20 mouse cellular contexts compared by ENCODE assay signal in the genomic region with DNA sequence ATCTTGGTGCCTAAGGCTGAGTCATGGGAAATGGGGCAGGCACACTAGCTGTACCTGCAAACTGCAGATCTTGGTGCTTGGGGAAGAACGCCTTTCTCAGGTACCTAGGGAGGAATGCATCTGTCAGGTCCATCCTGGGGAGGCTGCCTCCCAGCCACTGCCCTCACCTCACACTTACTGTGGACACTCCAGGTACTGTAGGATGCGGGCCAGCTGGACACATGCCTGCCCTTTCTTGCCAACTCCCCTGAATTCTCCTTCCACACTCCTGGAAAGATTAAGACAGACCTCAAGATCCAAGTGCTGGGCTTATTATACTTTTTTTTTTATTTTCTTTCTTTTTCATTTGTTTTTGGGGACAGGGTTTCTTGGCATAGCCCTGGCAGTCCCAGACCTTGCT. TPM values are rescaled to one million over a fixed set of nuclear protein-coding genes. Genes with fewer than 3 reads are reported as not detected.
DNase-seq lines count a peak whose midpoint lies in the region; ATAC-seq and TF ChIP-seq lines count a peak whose summit lies in the region.
"Had no signal": no experiment of that assay in that cellular context is flagged by ENCODE, and none has a peak within 500 bp of the region (broad histone marks: within the 10 kb centered on the region; RNA-seq: fewer than 3 reads in every experiment).

No protein-coding gene starts in this region.

- H3K4me3 ChIP-seq in kidney, adult 2 months (ENCODE audit: insufficient read depth, low read depth, low read length): no peak overlapping the region
- no peak overlapping the region for H3K4me3 ChIP-seq in kidney, embryonic 15.5 days (replicated peaks)
- peak overlapping the region; percentile 40 for H3K4me3 ChIP-seq in megakaryocyte, embryonic 14.5 days (replicated peaks)
- no peak overlapping the region for H3K4me3 ChIP-seq in liver, embryonic 13.5 days (replicated peaks)

- peak; percentile 66 for DNase-seq in cerebellum, adult 9-10 months
- peak; percentile 84 for DNase-seq in kidney, adult 2 months
- DNase-seq in liver, embryonic 13.5 days: no peak
- no peak for DNase-seq in MN1 (ENCODE audit: low spot score)
- DNase-seq: adrenal gland, adult 8-10 months; heart, adult 18-20 months; lung, embryonic 14.5 days; midbrain, embryonic 14.5 days; right cerebral cortex, postnatal 4 days; thymus, adult 18-20 months had no signal

- H3K27ac ChIP-seq in kidney, adult 2 months (ENCODE audit: insufficient read depth, low read depth, low read length): no peak overlapping the region
- no peak overlapping the region for H3K27ac ChIP-seq in kidney, embryonic 15.5 days
- no peak overlapping the region for H3K27ac ChIP-seq in liver, embryonic 13.5 days
- H3K27ac ChIP-seq: embryonic facial prominence, embryonic 12.5 days; hindbrain, embryonic 12.5 days; left cerebral cortex, adult 2 months; macrophage had no signal

- no peak for TF ChIP-seq CTCF in kidney, adult 2 months (conservative IDR thresholded peaks at IDR 0.05; ENCODE audit: insufficient read depth, insufficient read length, low read depth, low read length)

- no peak overlapping the region for H3K4me2 ChIP-seq in kidney, embryonic 15.5 days
- H3K4me2 ChIP-seq in liver, embryonic 13.5 days: peak overlapping the region; percentile 91; the same call in 1 of the 2 replicates

- TF ChIP-seq POLR2A in kidney, adult 2 months (IDR thresholded peaks at IDR 0.05; ENCODE audit: low read depth, low read length): no peak

- H3K9ac ChIP-seq in kidney, embryonic 15.5 days: no peak overlapping the region
- no peak overlapping the region for H3K9ac ChIP-seq in liver, embryonic 13.5 days
- H3K9ac ChIP-seq: embryonic facial prominence, embryonic 12.5 days had no signal

- 89% methylated on average over 2 of the region's 2 CpGs for WGBS in kidney, adult 2 months
- 97% methylated on average over 2 of the region's 2 CpGs for WGBS in kidney, embryonic 15.5 days
- WGBS in liver, embryonic 13.5 days (ENCODE audit: insufficient replicate concordance): 90% methylated on average over 2 of the region's 2 CpGs

- no peaks in the 10 kb centered on the region for H3K36me3 ChIP-seq in kidney, adult 2 months (ENCODE audit: control insufficient read depth, insufficient read depth, low read length)
- H3K36me3 ChIP-seq in kidney, embryonic 15.5 days: peaks cover 46% of the 10 kb centered on the region
- peaks cover 53% of the 10 kb centered on the region for H3K36me3 ChIP-seq in megakaryocyte, embryonic 14.5 days (replicated peaks; ENCODE audit: low read length)
- peaks cover 51% of the 10 kb centered on the region for H3K36me3 ChIP-seq in liver, embryonic 13.5 days

- no peak for ATAC-seq in cerebellum, adult (ENCODE audit: insufficient number of reproducible peaks, low FRiP score, low TSS enrichment)
- no peak for ATAC-seq in kidney, embryonic 15.5 days (replicated peaks; ENCODE audit: low FRiP score)
- no peak for ATAC-seq in megakaryocyte, adult 5-6 weeks (ENCODE audit: poor library complexity, severe bottlenecking)
- no peak for ATAC-seq in liver, embryonic 13.5 days (ENCODE audit: low read depth)
- ATAC-seq: inflammation-experienced regulatory T-cells, adult 6 months had no signal

- no peaks in the 10 kb centered on the region for H3K27me3 ChIP-seq in kidney, adult 2 months (replicated peaks; ENCODE audit: control insufficient read depth, insufficient read depth, low read length)
- no peaks in the 10 kb centered on the region for H3K27me3 ChIP-seq in kidney, embryonic 15.5 days
- no peaks in the 10 kb centered on the region for H3K27me3 ChIP-seq in megakaryocyte, embryonic 14.5 days (replicated peaks)
- H3K27me3 ChIP-seq in liver, embryonic 13.5 days: no peaks in the 10 kb centered on the region
- H3K27me3 ChIP-seq: CH12.LX; embryonic facial prominence, embryonic 12.5 days; hindbrain, embryonic 12.5 days had no signal

- H3K4me1 ChIP-seq in kidney, adult 2 months (ENCODE audit: control insufficient read depth, insufficient read depth, low read length): peaks cover 4% of the 10 kb centered on the region; the same call in 1 of the 2 replicates
- H3K4me1 ChIP-seq in kidney, embryonic 15.5 days: peaks cover 21% of the 10 kb centered on the region
- H3K4me1 ChIP-seq in megakaryocyte, embryonic 14.5 days: peaks cover 41% of the 10 kb centered on the region
- peaks cover 46% of the 10 kb centered on the region for H3K4me1 ChIP-seq in liver, embryonic 13.5 days (replicated peaks)

- H3K9me3 ChIP-seq in kidney, embryonic 15.5 days (replicated peaks): 0 out of 2 replicates have a peak, but pooled peaks cover 3% of the 10 kb centered on the region
- peaks cover 6% of the 10 kb centered on the region for H3K9me3 ChIP-seq in megakaryocyte, embryonic 14.5 days
- peaks cover 6% of the 10 kb centered on the region for H3K9me3 ChIP-seq in liver, embryonic 13.5 days (replicated peaks)
- H3K9me3 ChIP-seq: embryonic facial prominence, embryonic 12.5 days; hindbrain, embryonic 12.5 days had no signal

RNA-seq across cellular contexts. Expression of gene Spout1, which starts 1.7 kb away (rescaled TPM):
- polyA plus RNA-seq in kidney, adult 2 months (2012; rRNA removed): 22.8 and 23.6 TPM in 2 replicates
- 76.3 and 83.0 TPM in 2 replicates for polyA plus RNA-seq in kidney, embryonic 15.5 days (2015; fragmentation: Nextera tagmentation; extraction: Ambion mirVana)
- polyA plus RNA-seq in megakaryocyte, embryonic 14.5 days (2012; ENCODE audit: insufficient read depth, low replicate concordance): 19.0 and 20.8 TPM in 2 replicates
- total RNA-seq in megakaryocyte, adult 5-6 weeks (2015): 5.4 and 5.5 TPM in 2 replicates
- 8.5 and 11.7 TPM in 2 replicates for total RNA-seq in megakaryocyte, adult 5-6 weeks (2017)
- 40.5 and 42.5 TPM in 2 replicates for polyA plus RNA-seq in liver, embryonic 13.5 days (2015; fragmentation: Nextera tagmentation; extraction: Ambion mirVana)

RNA-seq across cellular contexts. Expression of gene Endog, which starts 5.3 kb away (rescaled TPM):
- 78.0 and 98.0 TPM in 2 replicates for polyA plus RNA-seq in kidney, adult 2 months (2012; rRNA removed)
- polyA plus RNA-seq in kidney, embryonic 15.5 days (2015; fragmentation: Nextera tagmentation; extraction: Ambion mirVana): 19.8 and 20.8 TPM in 2 replicates
- polyA plus RNA-seq in megakaryocyte, embryonic 14.5 days (2012; ENCODE audit: insufficient read depth, low replicate concordance): 16.4 and 28.0 TPM in 2 replicates
- total RNA-seq in megakaryocyte, adult 5-6 weeks (2015): 2.3 and 4.1 TPM in 2 replicates
- total RNA-seq in megakaryocyte, adult 5-6 weeks (2017): 2.9 and 4.0 TPM in 2 replicates
- 14.2 and 15.6 TPM in 2 replicates for polyA plus RNA-seq in liver, embryonic 13.5 days (2015; fragmentation: Nextera tagmentation; extraction: Ambion mirVana)

RNA-seq across cellular contexts. Expression of gene Kyat1, which starts 29.1 kb away (rescaled TPM):
- 71.6 and 88.3 TPM in 2 replicates for polyA plus RNA-seq in kidney, adult 2 months (2012; rRNA removed)
- 9.8 and 10.8 TPM in 2 replicates for polyA plus RNA-seq in kidney, embryonic 15.5 days (2015; fragmentation: Nextera tagmentation; extraction: Ambion mirVana)
- polyA plus RNA-seq in megakaryocyte, embryonic 14.5 days (2012; ENCODE audit: insufficient read depth, low replicate concordance): 7.7 TPM in 1 of 2 replicates, not detected in the other
- total RNA-seq in megakaryocyte, adult 5-6 weeks (2015): 1.5 and 2.3 TPM in 2 replicates
- 3.3 and 5.0 TPM in 2 replicates for total RNA-seq in megakaryocyte, adult 5-6 weeks (2017)
- polyA plus RNA-seq in liver, embryonic 13.5 days (2015; fragmentation: Nextera tagmentation; extraction: Ambion mirVana): 9.7 and 10.1 TPM in 2 replicates

RNA-seq across cellular contexts. Expression of gene Tbc1d13, which starts 43.0 kb away (rescaled TPM):
- 156 and 161 TPM in 2 replicates for polyA plus RNA-seq in kidney, adult 2 months (2012; rRNA removed)
- 8.2 and 8.9 TPM in 2 replicates for polyA plus RNA-seq in kidney, embryonic 15.5 days (2015; fragmentation: Nextera tagmentation; extraction: Ambion mirVana)
- polyA plus RNA-seq in megakaryocyte, embryonic 14.5 days (2012; ENCODE audit: insufficient read depth, low replicate concordance): 18.0 and 28.7 TPM in 2 replicates
- 21.2 and 25.8 TPM in 2 replicates for total RNA-seq in megakaryocyte, adult 5-6 weeks (2015)
- total RNA-seq in megakaryocyte, adult 5-6 weeks (2017): 36.5 and 50.0 TPM in 2 replicates
- 2.8 and 3.7 TPM in 2 replicates for polyA plus RNA-seq in liver, embryonic 13.5 days (2015; fragmentation: Nextera tagmentation; extraction: Ambion mirVana)

RNA-seq across cellular contexts. Expression of gene Zer1, which starts 52.2 kb away (rescaled TPM):
- 45.8 and 59.5 TPM in 2 replicates for polyA plus RNA-seq in kidney, adult 2 months (2012; rRNA removed)
- 7.2 and 8.6 TPM in 2 replicates for polyA plus RNA-seq in kidney, embryonic 15.5 days (2015; fragmentation: Nextera tagmentation; extraction: Ambion mirVana)
- 12.2 and 20.0 TPM in 2 replicates for polyA plus RNA-seq in megakaryocyte, embryonic 14.5 days (2012; ENCODE audit: insufficient read depth, low replicate concordance)
- 10.1 and 11.7 TPM in 2 replicates for total RNA-seq in megakaryocyte, adult 5-6 weeks (2015)
- total RNA-seq in megakaryocyte, adult 5-6 weeks (2017): 8.7 and 10.7 TPM in 2 replicates
- polyA plus RNA-seq in liver, embryonic 13.5 days (2015; fragmentation: Nextera tagmentation; extraction: Ambion mirVana): 2.2 and 2.6 TPM in 2 replicates

Comparison
In these comparisons a context has a peak if more than half of its experiments do, and no peak if none do; other contexts are left out.
1. DNase-seq: peak in cerebellum, adult 9-10 months (single experiment) and kidney, adult 2 months (single experiment); none in liver, embryonic 13.5 days (single experiment) and MN1 (single experiment).